Mouse (Mus musculus) megakaryocyte, embryonic 14.5 days (primary cell): ENCODE data around the gene Opn1sw.

Experiments used
- FLI1 ChIP-seq: IDR thresholded peaks from 2 replicates; pipeline ENCODE4 v1.6.1; 2012; ENCODE audit warnings: low read length, inconsistent platforms, mixed read lengths
- GATA1 ChIP-seq: IDR thresholded peaks from 3 replicates; pipeline ENCODE4 v1.6.1; 2012; ENCODE audit warnings: mixed read lengths, low read length, inconsistent platforms, borderline replicate concordance

DNA sequence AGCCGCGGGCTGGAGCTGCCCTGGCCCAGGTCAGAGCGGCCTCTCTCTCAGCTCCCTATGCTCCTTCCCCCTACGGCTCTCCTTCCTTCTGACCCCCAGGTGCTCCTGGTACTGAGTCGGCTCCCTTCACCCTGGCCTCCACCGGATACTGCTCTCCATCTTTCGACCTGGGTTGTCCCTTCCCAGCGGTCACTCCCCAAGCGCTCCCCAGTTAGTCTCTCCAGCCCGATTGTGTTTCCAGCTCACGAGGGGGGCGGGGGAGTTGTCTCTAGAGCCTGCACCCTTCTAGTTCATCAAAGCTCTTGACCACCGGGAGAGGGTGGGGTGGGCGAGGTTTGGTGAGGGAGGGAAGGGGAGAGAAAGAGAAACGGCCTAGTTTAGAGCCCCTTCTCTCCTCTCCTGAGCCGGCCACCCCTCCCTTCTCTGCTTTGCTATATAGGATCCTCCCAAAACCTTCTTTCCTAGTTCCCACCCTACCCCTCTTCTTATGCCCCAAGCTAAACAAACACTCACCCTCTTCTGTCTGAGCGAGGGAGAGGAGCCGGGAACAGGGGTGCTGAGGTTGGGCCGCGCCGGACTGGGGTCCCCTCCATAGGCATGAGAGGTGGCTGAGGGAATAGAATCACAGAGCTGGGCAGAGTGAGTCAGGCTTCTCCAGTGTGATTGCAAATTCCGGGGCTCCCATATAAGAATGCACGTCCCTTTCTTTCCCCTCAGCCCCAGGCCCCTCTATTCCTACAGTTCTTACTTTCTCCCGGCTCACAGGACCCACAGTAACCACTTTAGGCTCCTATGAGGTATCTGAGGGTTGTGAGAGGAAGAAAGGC, 8.7 kb upstream of the Opn1sw start:
- no peak for TF ChIP-seq FLI1
- no peak for TF ChIP-seq GATA1
